Mouse (Mus musculus) cerebellum, adult 2 months (tissue): ENCODE measurements around the gene Med23. TPM values are rescaled to one million over a fixed set of nuclear protein-coding genes. Genes with fewer than 3 reads are reported as not detected.

Source experiments
- DNase-seq, 2 experiments: peaks; one replicate each; pipeline ENCODE4 v3.0.0; 2021
- H3K27ac ChIP-seq: fragments of 200-500 bp; 2 replicates; pipeline ENCODE4 v1.5.1; 2012; ENCODE audit warnings: low read length, control low read depth, inconsistent platforms; ENCODE audit not compliant: insufficient read depth
- H3K27me3 ChIP-seq: fragments of 200-500 bp; 2 replicates; pipeline ENCODE4 v1.6.1; 2012; ENCODE audit warnings: inconsistent platforms, mild to moderate bottlenecking, low read length, moderate library complexity; ENCODE audit not compliant: control insufficient read depth, insufficient read depth
- H3K4me1 ChIP-seq: fragments of 200-500 bp; 2 replicates; pipeline ENCODE4 v1.6.1; 2011; ENCODE audit warnings: low read length; ENCODE audit not compliant: control insufficient read depth, insufficient read depth
- H3K4me3 ChIP-seq: fragments of 200-500 bp; replicated peaks from 2 replicates; pipeline ENCODE3; 2011; ENCODE audit warnings: mild to moderate bottlenecking, low read depth, low read length, control low read depth; ENCODE audit not compliant: insufficient read depth
- CTCF ChIP-seq: fragments of 200-500 bp; IDR thresholded peaks from 2 replicates; pipeline ENCODE4 v1.5.1; 2011; ENCODE audit warnings: low read depth, mild to moderate bottlenecking, control low read depth, low read length, moderate library complexity, borderline replicate concordance; ENCODE audit not compliant: insufficient read depth
- POLR2A ChIP-seq: fragments of 200-500 bp; IDR thresholded peaks from 2 replicates; pipeline ENCODE4 v1.6.1; 2011; ENCODE audit warnings: low read length, control low read depth, borderline replicate concordance; ENCODE audit not compliant: insufficient read depth
- WGBS: fragments of 180-500 bp; shearing (Covaris S2); methylation state at CpG from one replicate; pipeline ENCODE4 v1.1.7; 2018; 5-methylcytosine and 5-hydroxymethylcytosine counted together
- polyA plus RNA-seq: library from polyadenylated mRNA; depleted of rRNA; stranded (reverse); fragments of >200 nt; gene quantifications from 2 replicates; pipeline ENCODE4 v1.2.3, GENCODE M21; 2012

The Med23 gene
- polyA plus RNA-seq, 1 experiment: 32.1 TPM

DNA sequence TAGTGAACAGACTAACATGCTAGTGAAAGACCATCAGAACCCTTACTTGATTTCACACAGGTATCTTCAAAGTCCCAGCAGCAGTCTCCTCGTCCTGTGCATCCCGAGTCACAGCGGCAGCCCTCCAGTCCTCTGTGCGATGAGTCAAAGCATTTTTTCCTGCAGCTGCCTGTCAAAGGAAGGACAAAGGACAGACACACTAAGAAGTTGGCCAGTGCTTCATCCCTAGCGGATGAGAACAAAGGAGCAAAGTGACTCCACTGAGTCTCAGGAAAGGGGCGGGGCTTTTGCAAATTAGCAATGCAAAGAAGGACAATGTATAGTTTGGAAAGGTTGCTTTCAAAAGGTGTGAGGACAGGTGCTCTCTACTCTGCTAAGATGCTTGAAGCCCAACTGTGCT is 43.7 kb upstream of the Med23 start:
- TF ChIP-seq CTCF (no peak), POLR2A (no peak)
- Histone ChIP-seq H3K27me3 (no peaks in the 10 kb centered on the region), H3K27ac (no peak overlapping the region), H3K4me1 (no peaks in the 10 kb centered on the region), H3K4me3 (no peak overlapping the region)
- 9% methylated on average over 6 of the region's 6 CpGs for WGBS
- DNase-seq: no peak

DNA sequence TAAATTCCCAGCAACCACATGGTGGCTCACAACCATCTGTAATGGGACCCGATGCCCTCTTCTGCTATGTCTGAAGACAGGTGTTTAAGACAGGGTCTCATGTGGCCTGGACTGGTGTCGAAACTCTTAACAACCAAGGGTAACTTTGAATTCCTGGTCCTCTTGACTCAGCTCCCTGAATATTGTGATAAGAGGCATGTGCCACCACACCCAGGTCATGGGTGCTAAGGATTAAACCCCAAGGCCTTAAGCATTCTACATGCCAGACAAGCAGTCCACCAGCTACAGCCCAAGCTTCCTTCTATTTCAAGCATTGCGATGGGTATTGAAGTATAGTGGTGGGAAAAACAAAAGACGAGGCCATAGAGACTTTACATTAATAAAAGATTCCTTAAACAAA is 41.6 kb upstream of the Med23 start:
- H3K4me1 ChIP-seq: no peaks in the 10 kb centered on the region
- no peaks in the 10 kb centered on the region for H3K27me3 ChIP-seq
- no peak for DNase-seq
- 91% methylated on average over 4 of the region's 4 CpGs for WGBS
- TF ChIP-seq CTCF (no peak), POLR2A (no peak)
- H3K27ac ChIP-seq: no peak overlapping the region
- H3K4me3 ChIP-seq: no peak overlapping the region

- H3K27me3 ChIP-seq: no peaks in the 10 kb centered on the region
- no peak overlapping the region for H3K4me3 ChIP-seq
- 81% methylated on average over 5 of the region's 5 CpGs for WGBS
- no peak overlapping the region for H3K27ac ChIP-seq
- no peaks in the 10 kb centered on the region for H3K4me1 ChIP-seq
- DNase-seq: no peak
- no peak for TF ChIP-seq POLR2A
- TF ChIP-seq CTCF: no peak
These were observed 39.3 kb upstream of the Med23 start for GRCm38 (mm10) chr10:24830448-24830847.

DNA sequence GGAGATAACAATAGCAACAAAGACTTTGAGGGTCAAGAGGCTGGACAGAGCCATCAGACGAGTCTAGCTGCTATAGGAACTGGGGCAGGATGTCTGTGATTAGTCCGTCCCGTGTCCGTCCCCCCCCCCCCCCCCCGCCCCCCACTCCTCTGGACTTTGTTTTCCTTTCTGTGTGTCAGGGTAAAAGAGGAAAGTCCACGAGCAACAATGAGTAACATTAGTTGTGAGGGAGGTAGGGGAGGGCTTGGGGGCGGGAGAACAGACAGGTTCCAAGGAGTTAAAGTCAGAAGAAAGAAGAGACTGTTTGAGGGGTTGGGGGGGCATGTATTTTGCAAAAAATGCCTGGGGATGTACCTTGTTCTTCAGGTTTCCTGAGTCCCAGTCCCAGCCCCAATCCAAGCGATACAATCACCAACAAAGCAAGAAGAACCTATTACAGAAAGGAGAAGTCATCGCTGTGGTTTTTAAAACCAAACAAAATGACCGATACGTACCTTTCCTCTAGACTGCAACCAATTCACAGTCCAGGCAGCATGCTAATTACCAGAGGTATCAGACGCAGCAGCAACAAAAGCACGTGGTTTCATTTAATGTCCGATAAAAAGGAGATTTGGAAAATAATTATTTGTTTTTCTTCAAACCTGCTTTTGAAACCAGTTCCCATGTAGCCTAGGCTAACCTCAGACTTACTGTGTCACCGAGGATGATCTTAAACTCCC is 38.2 kb upstream of the Med23 start:
- TF ChIP-seq POLR2A: no peak
- TF ChIP-seq CTCF: no peak
- no peaks in the 10 kb centered on the region for H3K27me3 ChIP-seq
- 69% methylated on average over 15 of the region's 15 CpGs for WGBS
- no peaks in the 10 kb centered on the region for H3K4me1 ChIP-seq
- H3K4me3 ChIP-seq: no peak overlapping the region
- no peak overlapping the region for H3K27ac ChIP-seq
- no peak for DNase-seq

DNA sequence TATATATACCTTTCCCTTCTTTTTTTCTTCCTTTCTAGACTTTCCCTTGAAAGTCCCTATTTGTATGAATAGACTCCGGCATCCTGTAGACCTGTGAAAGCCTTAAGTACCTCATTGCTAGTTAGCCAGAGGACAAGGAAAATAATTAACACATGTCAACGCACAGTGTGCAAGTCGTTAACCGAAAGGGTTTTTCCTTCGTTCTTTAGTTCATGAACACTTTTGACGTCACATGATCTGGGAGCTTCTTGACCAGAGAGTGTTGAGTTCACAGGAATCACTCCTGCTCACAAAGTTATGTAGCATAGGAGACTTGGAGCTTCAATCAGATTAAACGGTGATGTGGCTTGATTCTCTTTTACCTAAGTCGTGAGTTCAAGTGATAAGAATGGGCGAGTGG is 37.5 kb upstream of the Med23 start:
- Histone ChIP-seq H3K4me3 (no peak overlapping the region), H3K27me3 (no peaks in the 10 kb centered on the region; the same call in 1 of the 2 replicates), H3K27ac (no peak overlapping the region), H3K4me1 (no peaks in the 10 kb centered on the region)
- TF ChIP-seq POLR2A (no peak), CTCF (no peak)
- DNase-seq: no peak
- 94% methylated on average over 9 of the region's 9 CpGs for WGBS

- no peak for DNase-seq
- no peaks in the 10 kb centered on the region; the same call in 1 of the 2 replicates for H3K27me3 ChIP-seq
- H3K4me3 ChIP-seq: no peak overlapping the region
- WGBS: 26% methylated on average over 4 of the region's 4 CpGs
- H3K4me1 ChIP-seq: no peaks in the 10 kb centered on the region
- no peak overlapping the region for H3K27ac ChIP-seq
- TF ChIP-seq POLR2A: no peak
- TF ChIP-seq CTCF: no peak
These were observed 35.0 kb upstream of the Med23 start for GRCm38 (mm10) chr10:24834634-24835371.

- TF ChIP-seq CTCF: no peak
- DNase-seq: no peak
- Histone ChIP-seq H3K4me3 (no peak overlapping the region), H3K27me3 (no peaks in the 10 kb centered on the region; the same call in 1 of the 2 replicates), H3K4me1 (no peaks in the 10 kb centered on the region), H3K27ac (no peak overlapping the region)
- WGBS: 33% methylated on average over 12 of the region's 12 CpGs
These were observed 34.0 kb upstream of the Med23 start for GRCm38 (mm10) chr10:24835702-24836342.

GRCm38 (mm10) chr10:24836366-24837038 is 33.3 kb upstream of the Med23 start:
- no peak overlapping the region for H3K4me3 ChIP-seq
- 50% methylated on average over 4 of the region's 4 CpGs for WGBS
- H3K27me3 ChIP-seq: no peaks in the 10 kb centered on the region; the same call in 1 of the 2 replicates
- TF ChIP-seq POLR2A (no peak), CTCF (no peak)
- no peak overlapping the region for H3K27ac ChIP-seq
- DNase-seq: no peak
- H3K4me1 ChIP-seq: no peaks in the 10 kb centered on the region
